ENCODE assay signal across 26 mouse cellular contexts in genomic region chr2:6727366-6727765, GRCm38 (mm10).
DNase-seq lines count a peak whose midpoint lies in the region; ATAC-seq and TF ChIP-seq lines count a peak whose summit lies in the region.
"Had no signal": no experiment of that assay in that cellular context is flagged by ENCODE, and none has a peak within 500 bp of the region (broad histone marks: within the 10 kb centered on the region; RNA-seq: fewer than 3 reads in every experiment).

No protein-coding gene starts in this region.

- H3K4me3 ChIP-seq in forebrain, embryonic 13.5 days: no peak overlapping the region
- no peak overlapping the region for H3K4me3 ChIP-seq in forebrain, postnatal 0 days (ENCODE audit: low read depth, low read length)
- H3K4me3 ChIP-seq in heart, embryonic 11.5 days (ENCODE audit: low read depth, low read length): no peak overlapping the region
- H3K4me3 ChIP-seq: heart, embryonic 12.5 days; heart, embryonic 15.5 days; hindbrain, embryonic 10.5 days; hindbrain, embryonic 13.5 days; intestine, embryonic 15.5 days; kidney, embryonic 15.5 days had no signal

- no peaks in the 10 kb centered on the region for H3K36me3 ChIP-seq in forebrain, embryonic 13.5 days (ENCODE audit: poor library complexity, severe bottlenecking)
- H3K36me3 ChIP-seq in forebrain, postnatal 0 days (ENCODE audit: insufficient read depth): no peaks in the 10 kb centered on the region
- H3K36me3 ChIP-seq in heart, embryonic 11.5 days (ENCODE audit: control insufficient read depth, insufficient read depth, low read length): no peaks in the 10 kb centered on the region
- H3K36me3 ChIP-seq: G1E; heart, embryonic 12.5 days; heart, embryonic 15.5 days; hindbrain, embryonic 10.5 days; hindbrain, embryonic 13.5 days; intestine, embryonic 15.5 days; kidney, embryonic 15.5 days had no signal

- WGBS in forebrain, embryonic 13.5 days: 60% methylated on average over 5 of the region's 5 CpGs
- WGBS in forebrain, postnatal 0 days: 52% methylated on average over 5 of the region's 5 CpGs
- 86% methylated on average over 5 of the region's 5 CpGs for WGBS in heart, embryonic 11.5 days (ENCODE audit: insufficient replicate concordance)

- H3K4me1 ChIP-seq in forebrain, embryonic 13.5 days: peaks cover 58% of the 10 kb centered on the region
- peaks cover 31% of the 10 kb centered on the region for H3K4me1 ChIP-seq in forebrain, postnatal 0 days (ENCODE audit: insufficient read depth)
- H3K4me1 ChIP-seq in heart, embryonic 11.5 days (ENCODE audit: control insufficient read depth, insufficient read depth, low read length): peaks cover 11% of the 10 kb centered on the region
- H3K4me1 ChIP-seq: kidney, embryonic 15.5 days had no signal

- no peak overlapping the region for H3K9ac ChIP-seq in forebrain, embryonic 13.5 days
- no peak overlapping the region for H3K9ac ChIP-seq in forebrain, postnatal 0 days
- H3K9ac ChIP-seq in heart, embryonic 11.5 days (ENCODE audit: low read depth, low read length): no peak overlapping the region
- H3K9ac ChIP-seq: heart, embryonic 12.5 days; heart, embryonic 15.5 days; hindbrain, embryonic 13.5 days; intestine, embryonic 15.5 days; kidney, embryonic 15.5 days had no signal

- 0 out of 2 replicates have a peak, but pooled peaks have one; percentile 12 for ATAC-seq in forebrain, embryonic 13.5 days
- no peak for ATAC-seq in forebrain, postnatal 0 days
- no peak for ATAC-seq in heart, embryonic 11.5 days (replicated peaks; ENCODE audit: insufficient number of reproducible peaks, low FRiP score, low TSS enrichment)
- ATAC-seq: hindbrain, embryonic 16.5 days; intestine, embryonic 15.5 days; Patski had no signal

- H3K4me2 ChIP-seq in forebrain, embryonic 13.5 days: no peak overlapping the region
- no peak overlapping the region for H3K4me2 ChIP-seq in forebrain, postnatal 0 days (ENCODE audit: low read depth)
- H3K4me2 ChIP-seq in heart, embryonic 11.5 days: no peak overlapping the region
- H3K4me2 ChIP-seq: heart, embryonic 12.5 days; heart, embryonic 15.5 days; hindbrain, embryonic 13.5 days; intestine, embryonic 15.5 days; kidney, embryonic 15.5 days had no signal

- DNase-seq in cerebellum, adult 9-10 months: peak; percentile 49
- DNase-seq in cerebellum, postnatal 4 days (ENCODE audit: low spot score in 2 of 2): no peak
- no peak for DNase-seq in forebrain, postnatal 0 days
- peak; percentile 79 for DNase-seq in heart, adult 11 months
- DNase-seq in brain, adult 2 months (ENCODE audit: low read depth, low spot score): peak; percentile 50
- DNase-seq in adrenal gland, postnatal 25 days: no peak
- DNase-seq: B cell, adult 2 months; cerebellum, adult 11-12 months; gastrocnemius, postnatal 10 days; gastrocnemius, postnatal 36 days; heart, postnatal 10 days; heart, postnatal 36 days; kidney, adult 11 months; kidney, adult 8-10 months had no signal

- no peak for TF ChIP-seq CTCF in forebrain, postnatal 0 days (IDR thresholded peaks at IDR 0.05; ENCODE audit: low read depth)

- no peak overlapping the region for H3K27ac ChIP-seq in forebrain, embryonic 13.5 days
- H3K27ac ChIP-seq in forebrain, postnatal 0 days (ENCODE audit: low read depth, low read length): no peak overlapping the region
- no peak overlapping the region for H3K27ac ChIP-seq in heart, embryonic 11.5 days (ENCODE audit: low read depth, low read length)
- H3K27ac ChIP-seq: heart, embryonic 15.5 days; hindbrain, embryonic 10.5 days; hindbrain, embryonic 13.5 days; intestine, embryonic 15.5 days; kidney, embryonic 15.5 days had no signal

- H3K9me3 ChIP-seq in forebrain, embryonic 13.5 days (replicated peaks): no peaks in the 10 kb centered on the region
- no peaks in the 10 kb centered on the region for H3K9me3 ChIP-seq in forebrain, postnatal 0 days (ENCODE audit: low read length)
- no peaks in the 10 kb centered on the region for H3K9me3 ChIP-seq in heart, embryonic 11.5 days (replicated peaks; ENCODE audit: control insufficient read depth, low read length)
- H3K9me3 ChIP-seq: G1E; heart, embryonic 12.5 days; heart, embryonic 15.5 days; hindbrain, embryonic 10.5 days; hindbrain, embryonic 13.5 days; intestine, embryonic 15.5 days; kidney, embryonic 15.5 days had no signal

- no peaks in the 10 kb centered on the region for H3K27me3 ChIP-seq in forebrain, embryonic 13.5 days
- H3K27me3 ChIP-seq in forebrain, postnatal 0 days (ENCODE audit: insufficient read depth, low read length): no peaks in the 10 kb centered on the region
- no peaks in the 10 kb centered on the region for H3K27me3 ChIP-seq in heart, embryonic 11.5 days (ENCODE audit: control insufficient read depth, insufficient read depth, low read length)
- H3K27me3 ChIP-seq: CH12.LX; heart, embryonic 12.5 days; heart, embryonic 15.5 days; hindbrain, embryonic 13.5 days; intestine, embryonic 15.5 days; kidney, embryonic 15.5 days; Patski had no signal

Comparison
In these comparisons a context has a peak if more than half of its experiments do, and no peak if none do; other contexts are left out.
1. DNase-seq: peak in cerebellum, adult 9-10 months (single experiment), heart, adult 11 months (single experiment) and brain, adult 2 months (single experiment); none in cerebellum, postnatal 4 days (0 of 2), forebrain, postnatal 0 days (single experiment) and adrenal gland, postnatal 25 days (single experiment).